Comparison of ENCODE assay signal across 7 mouse cellular contexts in the genomic region with DNA sequence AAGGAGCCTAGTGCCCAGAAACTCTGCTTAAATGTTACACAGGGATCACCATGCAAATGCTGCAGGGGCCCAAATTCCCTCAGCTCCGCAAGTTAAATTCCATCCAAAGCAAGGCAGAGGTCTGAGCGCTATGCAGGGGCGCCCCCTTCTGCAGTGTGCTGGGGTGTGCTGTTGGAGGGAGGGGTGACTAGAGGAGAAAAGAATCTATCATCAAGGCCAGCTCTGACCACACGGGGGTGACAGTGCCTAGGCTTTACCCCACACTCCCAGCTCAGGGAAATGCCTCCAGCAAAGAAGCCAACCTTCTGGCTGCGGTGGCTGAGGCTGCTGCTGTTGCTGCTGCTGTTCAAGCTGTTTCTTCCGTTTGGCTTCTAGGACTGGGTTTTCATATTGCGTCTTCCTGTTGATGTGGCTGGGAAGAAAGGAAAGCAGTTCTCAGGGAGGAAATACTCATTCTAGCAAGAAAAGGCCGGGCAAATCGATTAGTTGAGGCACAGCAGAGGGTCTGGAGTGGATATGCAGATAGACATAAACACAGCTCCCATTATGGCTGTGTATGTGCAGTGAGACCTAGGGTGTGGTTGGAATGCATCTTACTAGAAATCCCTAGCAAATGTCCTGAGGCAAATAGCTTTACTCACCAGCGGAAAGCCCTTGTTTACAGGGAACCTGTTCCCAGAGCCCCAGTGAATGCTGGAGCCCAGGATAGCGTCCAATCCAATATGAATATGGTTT.
DNase-seq lines count a peak whose midpoint lies in the region; ATAC-seq and TF ChIP-seq lines count a peak whose summit lies in the region.

No protein-coding gene starts in this region.

- H3K9me3 ChIP-seq in embryonic facial prominence, embryonic 12.5 days, result no peaks in the 10 kb centered on the region
- H3K9me3 ChIP-seq in midbrain, embryonic 11.5 days (ENCODE audit: control insufficient read depth, low read length), result no peaks in the 10 kb centered on the region
- H3K9me3 ChIP-seq in stomach, embryonic 14.5 days (ENCODE audit: control insufficient read depth, low read depth, low read length), result no peaks in the 10 kb centered on the region

- H3K27me3 ChIP-seq in embryonic facial prominence, embryonic 12.5 days, result no peaks in the 10 kb centered on the region
- no peaks in the 10 kb centered on the region for H3K27me3 ChIP-seq in heart, adult 2 months (ENCODE audit: control insufficient read depth, insufficient read depth, low read length)
- H3K27me3 ChIP-seq in kidney, adult 2 months (replicated peaks; ENCODE audit: control insufficient read depth, insufficient read depth, low read length), result no peaks in the 10 kb centered on the region
- no peaks in the 10 kb centered on the region for H3K27me3 ChIP-seq in midbrain, embryonic 11.5 days (ENCODE audit: control insufficient read depth, insufficient read depth, low read length)
- no peaks in the 10 kb centered on the region for H3K27me3 ChIP-seq in stomach, embryonic 14.5 days (ENCODE audit: control insufficient read depth, insufficient read depth, low read length)

- TF ChIP-seq EP300 in heart, adult 2 months (IDR thresholded peaks at IDR 0.05; ENCODE audit: insufficient read depth, low read depth, low read length), result peak; percentile 83; the same call in 1 of the 2 replicates

- H3K79me2 ChIP-seq in heart, adult 2 months (replicated peaks; ENCODE audit: control insufficient read depth, insufficient read depth, low read length), result no peaks in the 10 kb centered on the region

- H3K36me3 ChIP-seq in embryonic facial prominence, embryonic 12.5 days, result peaks cover 3% of the 10 kb centered on the region; the same call in 1 of the 2 replicates
- no peaks in the 10 kb centered on the region for H3K36me3 ChIP-seq in heart, adult 2 months (ENCODE audit: control insufficient read depth, insufficient read depth, low read length)
- no peaks in the 10 kb centered on the region for H3K36me3 ChIP-seq in kidney, adult 2 months (ENCODE audit: control insufficient read depth, insufficient read depth, low read length)
- no peaks in the 10 kb centered on the region for H3K36me3 ChIP-seq in midbrain, embryonic 11.5 days (ENCODE audit: control insufficient read depth, insufficient read depth, low read length)
- no peaks in the 10 kb centered on the region for H3K36me3 ChIP-seq in stomach, embryonic 14.5 days (ENCODE audit: control insufficient read depth, insufficient read depth, low read length)

- no peaks in the 10 kb centered on the region for H3K4me1 ChIP-seq in bone marrow, adult 2 months (ENCODE audit: control insufficient read depth, insufficient read depth, low read length)
- H3K4me1 ChIP-seq in embryonic facial prominence, embryonic 12.5 days, result peaks cover 7% of the 10 kb centered on the region
- peaks cover 3% of the 10 kb centered on the region for H3K4me1 ChIP-seq in heart, adult 2 months (ENCODE audit: control insufficient read depth, insufficient read depth, low read length)
- H3K4me1 ChIP-seq in kidney, adult 2 months (ENCODE audit: control insufficient read depth, insufficient read depth, low read length), result no peaks in the 10 kb centered on the region
- H3K4me1 ChIP-seq in midbrain, embryonic 11.5 days (ENCODE audit: control insufficient read depth, insufficient read depth, low read length), result peaks cover 9% of the 10 kb centered on the region
- no peaks in the 10 kb centered on the region for H3K4me1 ChIP-seq in stomach, embryonic 14.5 days (ENCODE audit: control insufficient read depth, insufficient read depth, low read length)

- no peak overlapping the region for H3K4me3 ChIP-seq in bone marrow, adult 2 months (replicated peaks; ENCODE audit: control insufficient read depth, low read depth, low read length)
- no peak overlapping the region for H3K4me3 ChIP-seq in embryonic facial prominence, embryonic 12.5 days
- H3K4me3 ChIP-seq in heart, adult 2 months, result no peak overlapping the region
- H3K4me3 ChIP-seq in kidney, adult 2 months (ENCODE audit: insufficient read depth, low read depth, low read length), result no peak overlapping the region
- H3K4me3 ChIP-seq in midbrain, embryonic 11.5 days (ENCODE audit: low read depth, low read length), result no peak overlapping the region
- H3K4me3 ChIP-seq in stomach, embryonic 14.5 days (ENCODE audit: low read depth, low read length), result no peak overlapping the region

- intact Hi-C loops in heart, adult 2 months (cut with DNase I), result loop anchor here (2.0 to 5.0 kb wide), 2 partner anchors 227 to 285 kb away; no protein-coding TSS in a partner anchor
- intact Hi-C loops in left cerebral cortex, postnatal 4 days (cut with DNase I), result loop anchor here (10.0 kb wide), 1 partner anchor 277 kb away; no protein-coding TSS in a partner anchor

- TF ChIP-seq CTCF in bone marrow, adult 2 months (IDR thresholded peaks at IDR 0.05; ENCODE audit: control insufficient read depth, insufficient read depth, low read length), result peak; percentile 58
- TF ChIP-seq CTCF in heart, adult 2 months (IDR thresholded peaks at IDR 0.05), result peak; percentile 88
- peak; percentile 87 for TF ChIP-seq CTCF in kidney, adult 2 months (conservative IDR thresholded peaks at IDR 0.05; ENCODE audit: insufficient read depth, insufficient read length, low read depth, low read length)

- peak; percentile 79 for DNase-seq in heart, adult 2 months
- DNase-seq in kidney, adult 2 months, result peak; percentile 83
- peak; percentile 90 for DNase-seq in left cerebral cortex, postnatal 4 days
- peak; percentile 93 for DNase-seq in midbrain, embryonic 11.5 days (ENCODE audit: low spot score, missing footprints)

- peak; percentile 92 for ATAC-seq in embryonic facial prominence, embryonic 12.5 days (ENCODE audit: insufficient number of reproducible peaks, insufficient read depth, low FRiP score, low TSS enrichment)
- ATAC-seq in midbrain, embryonic 11.5 days (ENCODE audit: low FRiP score), result peak; percentile 94
- peak; percentile 80 for ATAC-seq in stomach, embryonic 14.5 days (ENCODE audit: insufficient number of reproducible peaks, insufficient read depth, low FRiP score, low read depth)

- H3K27ac ChIP-seq in bone marrow, adult 2 months (ENCODE audit: control insufficient read depth, insufficient read depth, low read depth, low read length, poor library complexity), result no peak overlapping the region
- peak overlapping the region; percentile 50; the same call in 1 of the 2 replicates for H3K27ac ChIP-seq in embryonic facial prominence, embryonic 12.5 days
- H3K27ac ChIP-seq in heart, adult 2 months, result peak overlapping the region; percentile 55
- H3K27ac ChIP-seq in kidney, adult 2 months (ENCODE audit: insufficient read depth, low read depth, low read length), result no peak overlapping the region
- peak overlapping the region; percentile 48; the same call in 1 of the 2 replicates for H3K27ac ChIP-seq in midbrain, embryonic 11.5 days (ENCODE audit: low read depth, low read length)
- 0 out of 2 replicates have a peak overlapping the region, but pooled peaks have one; percentile 18 for H3K27ac ChIP-seq in stomach, embryonic 14.5 days (ENCODE audit: low read length)

- no peak overlapping the region for H3K4me2 ChIP-seq in embryonic facial prominence, embryonic 12.5 days (replicated peaks)
- no peak overlapping the region for H3K4me2 ChIP-seq in midbrain, embryonic 11.5 days
- no peak overlapping the region for H3K4me2 ChIP-seq in stomach, embryonic 14.5 days (replicated peaks; ENCODE audit: low read depth, low read length)

- H3K9ac ChIP-seq in embryonic facial prominence, embryonic 12.5 days, result no peak overlapping the region
- no peak overlapping the region for H3K9ac ChIP-seq in heart, adult 2 months (ENCODE audit: low read depth, low read length)
- H3K9ac ChIP-seq in midbrain, embryonic 11.5 days (ENCODE audit: low read length), result 0 out of 2 replicates have a peak overlapping the region, but pooled peaks have one; percentile 21
- H3K9ac ChIP-seq in stomach, embryonic 14.5 days (replicated peaks; ENCODE audit: low read depth, low read length), result no peak overlapping the region

- 15% methylated on average over 11 of the region's 11 CpGs for whole genome bisulfite sequencing in bone marrow, adult 2 months
- WGBS in embryonic facial prominence, embryonic 12.5 days, result 21% methylated on average over 11 of the region's 11 CpGs
- WGBS in heart, adult 2 months, result 23% methylated on average over 11 of the region's 11 CpGs
- WGBS in kidney, adult 2 months, result 34% methylated on average over 11 of the region's 11 CpGs
- 37% methylated on average over 11 of the region's 11 CpGs for WGBS in midbrain, embryonic 11.5 days
- 30% methylated on average over 11 of the region's 11 CpGs for WGBS in stomach, embryonic 14.5 days

- TF ChIP-seq POLR2A in bone marrow, adult 2 months (IDR thresholded peaks at IDR 0.05; ENCODE audit: borderline replicate concordance, control insufficient read depth, low read depth, low read length), result no peak
- TF ChIP-seq POLR2A in heart, adult 2 months (IDR thresholded peaks at IDR 0.05; ENCODE audit: insufficient read depth, low read depth, low read length), result no peak
- TF ChIP-seq POLR2A in kidney, adult 2 months (IDR thresholded peaks at IDR 0.05; ENCODE audit: low read depth, low read length), result no peak

Comparison
In these comparisons a context has a peak if more than half of its experiments do, and no peak if none do; other contexts are left out.
1. H3K27ac ChIP-seq: peak in embryonic facial prominence, embryonic 12.5 days (single experiment), heart, adult 2 months (single experiment), midbrain, embryonic 11.5 days (single experiment) and stomach, embryonic 14.5 days (single experiment); none in bone marrow, adult 2 months (single experiment) and kidney, adult 2 months (single experiment).
2. Peak in every context shown above with its lines, with median percentiles within 50 percentile points of each other: CTCF ChIP-seq, ATAC-seq and DNase-seq.